Mouse (Mus musculus): Measurements from ENCODE around the gene Ccdc91. TPM values are rescaled to one million over a fixed set of nuclear protein-coding genes. Genes with fewer than 3 reads are reported as not detected.
A peak's percentile ranks its signal among the peaks of the same experiment; 100 is the strongest.

Ccdc91 gene
- polyA plus RNA-seq, 1 experiment from 2014 or later: 28.7 TPM

- Histone ChIP-seq H3K9ac (ENCODE audit: low read length) (no peak overlapping the region), H3K36me3 (ENCODE audit: control insufficient read depth, insufficient read depth, low read length) (no peaks in the 10 kb centered on the region), H3K4me2 (no peak overlapping the region), H3K9me3 (ENCODE audit: control insufficient read depth, low read length) (no peaks in the 10 kb centered on the region), H3K4me3 (ENCODE audit: low read depth, low read length) (no peak overlapping the region), H3K4me1 (ENCODE audit: control insufficient read depth, insufficient read depth, low read length) (no peaks in the 10 kb centered on the region), H3K27ac (ENCODE audit: low read depth, low read length) (no peak overlapping the region), H3K27me3 (ENCODE audit: control insufficient read depth, insufficient read depth, low read length) (no peaks in the 10 kb centered on the region)
- no peak for ATAC-seq (ENCODE audit: low FRiP score)
- 89% methylated on average over 6 of the region's 6 CpGs for WGBS
- DNase-seq (ENCODE audit: low spot score, missing footprints): peak; percentile 6
Measured at GRCm38 (mm10) chr6:147540942-147541341, 65.3 kb downstream of the Ccdc91 start.

- no peak overlapping the region for H3K27ac ChIP-seq (ENCODE audit: low read depth, low read length)
- ATAC-seq (ENCODE audit: low FRiP score): no peak
- no peaks in the 10 kb centered on the region for H3K9me3 ChIP-seq (ENCODE audit: control insufficient read depth, low read length)
- no peaks in the 10 kb centered on the region for H3K27me3 ChIP-seq (ENCODE audit: control insufficient read depth, insufficient read depth, low read length)
- no peaks in the 10 kb centered on the region for H3K36me3 ChIP-seq (ENCODE audit: control insufficient read depth, insufficient read depth, low read length)
- peak; percentile 64 for DNase-seq (ENCODE audit: low spot score, missing footprints)
- no peak overlapping the region for H3K9ac ChIP-seq (ENCODE audit: low read length)
- 84% methylated on average over 6 of the region's 6 CpGs for WGBS
- no peak overlapping the region for H3K4me3 ChIP-seq (ENCODE audit: low read depth, low read length)
- H3K4me2 ChIP-seq: no peak overlapping the region
- H3K4me1 ChIP-seq (ENCODE audit: control insufficient read depth, insufficient read depth, low read length): no peaks in the 10 kb centered on the region
Measured at GRCm38 (mm10) chr6:147555591-147555990, 80.0 kb downstream of the Ccdc91 start.

- Histone ChIP-seq H3K27me3 (ENCODE audit: control insufficient read depth, insufficient read depth, low read length) (no peaks in the 10 kb centered on the region), H3K9ac (ENCODE audit: low read length) (no peak overlapping the region), H3K4me3 (ENCODE audit: low read depth, low read length) (no peak overlapping the region), H3K36me3 (ENCODE audit: control insufficient read depth, insufficient read depth, low read length) (no peaks in the 10 kb centered on the region), H3K4me2 (no peak overlapping the region), H3K27ac (ENCODE audit: low read depth, low read length) (no peak overlapping the region), H3K9me3 (ENCODE audit: control insufficient read depth, low read length) (no peaks in the 10 kb centered on the region), H3K4me1 (ENCODE audit: control insufficient read depth, insufficient read depth, low read length) (no peaks in the 10 kb centered on the region)
- peak; percentile 51 for DNase-seq (ENCODE audit: low spot score, missing footprints)
- 86% methylated on average over 3 of the region's 3 CpGs for WGBS
- no peak for ATAC-seq (ENCODE audit: low FRiP score)
Measured at GRCm38 (mm10) chr6:147559316-147559715, 83.7 kb downstream of the Ccdc91 start.

GRCm38 (mm10) chr6:147560436-147560835, 84.8 kb downstream of the Ccdc91 start:
- H3K9ac ChIP-seq (ENCODE audit: low read length): no peak overlapping the region
- no peaks in the 10 kb centered on the region for H3K4me1 ChIP-seq (ENCODE audit: control insufficient read depth, insufficient read depth, low read length)
- no peaks in the 10 kb centered on the region for H3K27me3 ChIP-seq (ENCODE audit: control insufficient read depth, insufficient read depth, low read length)
- DNase-seq (ENCODE audit: low spot score, missing footprints) (peak; percentile 81), ATAC-seq (ENCODE audit: low FRiP score) (no peak)
- H3K4me3 ChIP-seq (ENCODE audit: low read depth, low read length): no peak overlapping the region
- no peak overlapping the region for H3K4me2 ChIP-seq
- no peaks in the 10 kb centered on the region for H3K9me3 ChIP-seq (ENCODE audit: control insufficient read depth, low read length)
- H3K36me3 ChIP-seq (ENCODE audit: control insufficient read depth, insufficient read depth, low read length): no peaks in the 10 kb centered on the region
- H3K27ac ChIP-seq (ENCODE audit: low read depth, low read length): no peak overlapping the region

- WGBS: 91% methylated on average over 5 of the region's 5 CpGs
- no peaks in the 10 kb centered on the region for H3K9me3 ChIP-seq (ENCODE audit: control insufficient read depth, low read length)
- no peaks in the 10 kb centered on the region for H3K4me1 ChIP-seq (ENCODE audit: control insufficient read depth, insufficient read depth, low read length)
- H3K36me3 ChIP-seq (ENCODE audit: control insufficient read depth, insufficient read depth, low read length): no peaks in the 10 kb centered on the region
- H3K4me3 ChIP-seq (ENCODE audit: low read depth, low read length): no peak overlapping the region
- no peak for ATAC-seq (ENCODE audit: low FRiP score)
- H3K9ac ChIP-seq (ENCODE audit: low read length): no peak overlapping the region
- H3K27ac ChIP-seq (ENCODE audit: low read depth, low read length): no peak overlapping the region
- DNase-seq (ENCODE audit: low spot score, missing footprints): no peak
- no peak overlapping the region for H3K4me2 ChIP-seq
- no peaks in the 10 kb centered on the region for H3K27me3 ChIP-seq (ENCODE audit: control insufficient read depth, insufficient read depth, low read length)
Measured at GRCm38 (mm10) chr6:147569246-147569645, 93.6 kb downstream of the Ccdc91 start.

GRCm38 (mm10) chr6:147573137-147573536, 97.5 kb downstream of the Ccdc91 start:
- Histone ChIP-seq H3K36me3 (ENCODE audit: control insufficient read depth, insufficient read depth, low read length) (no peaks in the 10 kb centered on the region), H3K4me2 (no peak overlapping the region), H3K9ac (ENCODE audit: low read length) (no peak overlapping the region), H3K4me3 (ENCODE audit: low read depth, low read length) (no peak overlapping the region), H3K27ac (ENCODE audit: low read depth, low read length) (no peak overlapping the region), H3K9me3 (ENCODE audit: control insufficient read depth, low read length) (no peaks in the 10 kb centered on the region), H3K4me1 (ENCODE audit: control insufficient read depth, insufficient read depth, low read length) (no peaks in the 10 kb centered on the region; the same call in 1 of the 2 replicates), H3K27me3 (ENCODE audit: control insufficient read depth, insufficient read depth, low read length) (no peaks in the 10 kb centered on the region)
- DNase-seq (ENCODE audit: low spot score, missing footprints): no peak
- no peak for ATAC-seq (ENCODE audit: low FRiP score)
- 68% methylated on average over 4 of the region's 4 CpGs for WGBS

GRCm38 (mm10) chr6:147574454-147575182, 99.0 kb downstream of the Ccdc91 start:
- no peak overlapping the region for H3K27ac ChIP-seq (ENCODE audit: low read depth, low read length)
- WGBS: 74% methylated on average over 5 of the region's 5 CpGs

GRCm38 (mm10) chr6:147575183-147575784, 99.7 kb downstream of the Ccdc91 start:
- WGBS: 71% methylated on average over 11 of the region's 11 CpGs
- H3K4me2 ChIP-seq: no peak overlapping the region
- H3K27me3 ChIP-seq (ENCODE audit: control insufficient read depth, insufficient read depth, low read length): no peaks in the 10 kb centered on the region

More at GRCm38 (mm10) chr6:147574454-147575182, 99.0 kb downstream of the Ccdc91 start:
- Histone ChIP-seq H3K27me3 (ENCODE audit: control insufficient read depth, insufficient read depth, low read length) (no peaks in the 10 kb centered on the region), H3K9ac (ENCODE audit: low read length) (no peak overlapping the region), H3K9me3 (ENCODE audit: control insufficient read depth, low read length) (no peaks in the 10 kb centered on the region), H3K4me1 (ENCODE audit: control insufficient read depth, insufficient read depth, low read length) (no peaks in the 10 kb centered on the region; the same call in 1 of the 2 replicates), H3K4me2 (no peak overlapping the region), H3K36me3 (ENCODE audit: control insufficient read depth, insufficient read depth, low read length) (no peaks in the 10 kb centered on the region), H3K4me3 (ENCODE audit: low read depth, low read length) (no peak overlapping the region)
- DNase-seq (ENCODE audit: low spot score, missing footprints): no peak
- 0 out of 2 replicates have a peak, but pooled peaks have one; percentile 42 for ATAC-seq (ENCODE audit: low FRiP score)

GRCm38 (mm10) chr6:147587675-147588074, 112.0 kb downstream of the Ccdc91 start:
- Histone ChIP-seq H3K27me3 (ENCODE audit: control insufficient read depth, insufficient read depth, low read length) (no peaks in the 10 kb centered on the region), H3K27ac (ENCODE audit: low read depth, low read length) (no peak overlapping the region), H3K9me3 (ENCODE audit: control insufficient read depth, low read length) (no peaks in the 10 kb centered on the region), H3K9ac (ENCODE audit: low read length) (no peak overlapping the region), H3K4me2 (no peak overlapping the region), H3K36me3 (ENCODE audit: control insufficient read depth, insufficient read depth, low read length) (no peaks in the 10 kb centered on the region), H3K4me1 (ENCODE audit: control insufficient read depth, insufficient read depth, low read length) (no peaks in the 10 kb centered on the region), H3K4me3 (ENCODE audit: low read depth, low read length) (no peak overlapping the region)
- ATAC-seq (ENCODE audit: low FRiP score): 0 out of 2 replicates have a peak, but pooled peaks have one; percentile 59
- no peak for DNase-seq (ENCODE audit: low spot score, missing footprints)
- WGBS: 68% methylated on average over 3 of the region's 3 CpGs

More at GRCm38 (mm10) chr6:147575183-147575784, 99.7 kb downstream of the Ccdc91 start:
- Histone ChIP-seq H3K27ac (ENCODE audit: low read depth, low read length) (no peak overlapping the region), H3K4me1 (ENCODE audit: control insufficient read depth, insufficient read depth, low read length) (no peaks in the 10 kb centered on the region; the same call in 1 of the 2 replicates), H3K9me3 (ENCODE audit: control insufficient read depth, low read length) (no peaks in the 10 kb centered on the region), H3K36me3 (ENCODE audit: control insufficient read depth, insufficient read depth, low read length) (no peaks in the 10 kb centered on the region), H3K4me3 (ENCODE audit: low read depth, low read length) (no peak overlapping the region), H3K9ac (ENCODE audit: low read length) (no peak overlapping the region)
- DNase-seq (ENCODE audit: low spot score, missing footprints) (no peak), ATAC-seq (ENCODE audit: low FRiP score) (no peak)

Measured in midbrain, embryonic 11.5 days (tissue).